Mouse (Mus musculus) liver, embryonic 12.5 days (tissue): Measurements from ENCODE around the gene Cysltr2. TPM values are rescaled to one million over a fixed set of nuclear protein-coding genes. Genes with fewer than 3 reads are reported as not detected.

Source experiments
- ATAC-seq: fragments of 200-750 bp; cut with Nextera tagmentation; 2 replicates; pipeline ENCODE4 v1.8.0; 2017; ENCODE audit warnings: moderate number of reproducible peaks, mild to moderate bottlenecking, moderate library complexity
- H3K27ac ChIP-seq: fragments of 300-500 bp; sonication (generic); 2 replicates; pipeline ENCODE4 v1.5.1; 2016; ENCODE audit warnings: mild to moderate bottlenecking
- H3K27me3 ChIP-seq: fragments of 300-500 bp; sonication (generic); replicated peaks from 2 replicates; pipeline ENCODE4 v1.6.1; 2016; ENCODE audit warnings: mild to moderate bottlenecking, moderate library complexity
- H3K36me3 ChIP-seq: fragments of 300-500 bp; sonication (generic); 2 replicates; pipeline ENCODE4 v1.6.1; 2016; ENCODE audit warnings: mild to moderate bottlenecking, moderate library complexity
- H3K4me1 ChIP-seq: fragments of 300-500 bp; sonication (generic); 2 replicates; pipeline ENCODE4 v1.6.1; 2016
- H3K4me2 ChIP-seq: fragments of 300-500 bp; sonication (generic); 2 replicates; pipeline ENCODE4 v1.6.1; 2016; ENCODE audit warnings: mild to moderate bottlenecking, moderate library complexity
- H3K4me3 ChIP-seq: fragments of 300-500 bp; sonication (generic); 2 replicates; pipeline ENCODE4 v1.5.1; 2016; ENCODE audit warnings: mild to moderate bottlenecking, moderate library complexity
- H3K9ac ChIP-seq: fragments of 300-500 bp; sonication (generic); 2 replicates; pipeline ENCODE4 v1.6.1; 2016; ENCODE audit warnings: mild to moderate bottlenecking, moderate library complexity
- H3K9me3 ChIP-seq: fragments of 300-500 bp; sonication (generic); replicated peaks from 2 replicates; pipeline ENCODE4 v1.6.1; 2016; ENCODE audit warnings: mild to moderate bottlenecking, moderate library complexity
- WGBS: fragments of 180-500 bp; shearing (Covaris S2); methylation state at CpG from one replicate; pipeline ENCODE4 v1.1.7; 2016; ENCODE audit not compliant: insufficient replicate concordance; 5-methylcytosine and 5-hydroxymethylcytosine counted together
- polyA plus RNA-seq: library from polyadenylated mRNA; unstranded; fragments of >200 nt; fragmentation: Nextera tagmentation; extraction: Ambion mirVana; gene quantifications from 2 replicates; pipeline ENCODE4 v1.2.1, GENCODE M21; 2016

Cysltr2 gene
- polyA plus RNA-seq, 1 experiment from 2014 or later = 0.30 TPM

GRCm38 (mm10) chr14:72983456-72983855, 65.5 kb downstream of the Cysltr2 start:
- no peak overlapping the region for H3K9ac ChIP-seq
- no peaks in the 10 kb centered on the region for H3K27me3 ChIP-seq
- ATAC-seq = no peak
- no peak overlapping the region for H3K27ac ChIP-seq
- 16% methylated on average over 11 of the region's 11 CpGs for WGBS
- H3K36me3 ChIP-seq = no peaks in the 10 kb centered on the region
- H3K4me1 ChIP-seq = no peaks in the 10 kb centered on the region
- no peaks in the 10 kb centered on the region for H3K9me3 ChIP-seq
- H3K4me3 ChIP-seq = no peak overlapping the region
- H3K4me2 ChIP-seq = peak overlapping the region; percentile 37; the same call in 1 of the 2 replicates

- no peak overlapping the region for H3K9ac ChIP-seq
- no peak for ATAC-seq
- peak overlapping the region; percentile 37; the same call in 1 of the 2 replicates for H3K4me2 ChIP-seq
- H3K27me3 ChIP-seq = no peaks in the 10 kb centered on the region
- H3K27ac ChIP-seq = no peak overlapping the region
- H3K36me3 ChIP-seq = no peaks in the 10 kb centered on the region
- no peak overlapping the region for H3K4me3 ChIP-seq
- H3K9me3 ChIP-seq = no peaks in the 10 kb centered on the region
- no peaks in the 10 kb centered on the region for H3K4me1 ChIP-seq
- 59% methylated on average over 12 of the region's 12 CpGs for WGBS
Measured at GRCm38 (mm10) chr14:72982981-72983436, 65.9 kb downstream of the Cysltr2 start.

GRCm38 (mm10) chr14:72980761-72981160, 68.2 kb downstream of the Cysltr2 start:
- WGBS = 50% methylated on average over 3 of the region's 3 CpGs
- no peak overlapping the region for H3K4me3 ChIP-seq
- no peak overlapping the region for H3K9ac ChIP-seq
- no peak for ATAC-seq
- H3K4me1 ChIP-seq = no peaks in the 10 kb centered on the region
- H3K27ac ChIP-seq = no peak overlapping the region
- H3K27me3 ChIP-seq = no peaks in the 10 kb centered on the region
- no peaks in the 10 kb centered on the region for H3K9me3 ChIP-seq
- no peak overlapping the region for H3K4me2 ChIP-seq
- H3K36me3 ChIP-seq = no peaks in the 10 kb centered on the region

- H3K4me2 ChIP-seq = no peak overlapping the region
- WGBS = 92% methylated on average over 29 of the region's 29 CpGs
- H3K36me3 ChIP-seq = no peaks in the 10 kb centered on the region
- no peak overlapping the region for H3K9ac ChIP-seq
- no peaks in the 10 kb centered on the region for H3K27me3 ChIP-seq
- H3K4me3 ChIP-seq = no peak overlapping the region
- no peak for ATAC-seq
- no peaks in the 10 kb centered on the region for H3K4me1 ChIP-seq
- H3K27ac ChIP-seq = no peak overlapping the region
- no peaks in the 10 kb centered on the region for H3K9me3 ChIP-seq
Measured at GRCm38 (mm10) chr14:72980106-72980505, 68.8 kb downstream of the Cysltr2 start.

- H3K9me3 ChIP-seq = no peaks in the 10 kb centered on the region
- no peaks in the 10 kb centered on the region for H3K36me3 ChIP-seq
- H3K27ac ChIP-seq = no peak overlapping the region
- no peak for ATAC-seq
- no peaks in the 10 kb centered on the region for H3K4me1 ChIP-seq
- no peak overlapping the region for H3K4me2 ChIP-seq
- no peaks in the 10 kb centered on the region for H3K27me3 ChIP-seq
- no peak overlapping the region for H3K9ac ChIP-seq
- WGBS = 55% methylated on average over 2 of the region's 2 CpGs
- no peak overlapping the region for H3K4me3 ChIP-seq
Measured at GRCm38 (mm10) chr14:72976111-72976510, 72.8 kb downstream of the Cysltr2 start.

Other genes with a start within 250 kb of the Cysltr2 start
- 27.9 and 28.9 TPM in 2 replicates for gene Rcbtb2, start 73.9 kb upstream of the Cysltr2 start, polyA plus RNA-seq
- gene Lpar6, start 188.8 kb upstream of the Cysltr2 start, polyA plus RNA-seq = 5.5 TPM in 2 replicates